Mouse (Mus musculus) spleen, postnatal 4 days (tissue): Measurements from ENCODE around the gene Thpo.

Experiments
- DNase-seq, 2 experiments: peaks; one replicate each; pipeline ENCODE4 v3.0.0; 2022; ENCODE audit warnings: low spot score in 2 of 2

The Thpo gene

GRCm38 (mm10) chr16:20724338-20724748 lies 10.0 kb downstream of the Thpo start:
- peak in 1 of 2 experiments; percentile 67 for DNase-seq

- no peak for DNase-seq
Observed at GRCm38 (mm10) chr16:20723247-20723646, 11.1 kb downstream of the Thpo start.

GRCm38 (mm10) chr16:20722736-20723135 lies 11.6 kb downstream of the Thpo start:
- DNase-seq = no peak

GRCm38 (mm10) chr16:20721808-20722207 lies 12.5 kb downstream of the Thpo start:
- no peak for DNase-seq

GRCm38 (mm10) chr16:20717978-20718670 lies 16.2 kb downstream of the Thpo start:
- no peak for DNase-seq

- DNase-seq = peak; percentile 95 to 98
Observed at GRCm38 (mm10) chr16:20717181-20717977, 16.9 kb downstream of the Thpo start, which contains the start of the genes Polr2h and Clcn2. TSS of gene Polr2h (plus strand) at chr16:20717665. TSS of gene Clcn2 (minus strand) at chr16:20717746.

GRCm38 (mm10) chr16:20716841-20717180 lies 17.5 kb downstream of the Thpo start:
- DNase-seq = no peak

GRCm38 (mm10) chr16:20715976-20716840 lies 18.1 kb downstream of the Thpo start:
- peak; percentile 76 to 87 for DNase-seq

- DNase-seq = no peak
Observed at GRCm38 (mm10) chr16:20715566-20715965, 18.7 kb downstream of the Thpo start.

GRCm38 (mm10) chr16:20715161-20715560 lies 19.1 kb downstream of the Thpo start:
- peak in 1 of 2 experiments; percentile 64 for DNase-seq

GRCm38 (mm10) chr16:20714307-20715080 lies 19.8 kb downstream of the Thpo start:
- peak in 1 of 2 experiments; percentile 60 for DNase-seq

GRCm38 (mm10) chr16:20712889-20713288 lies 21.4 kb downstream of the Thpo start:
- peak in 1 of 2 experiments; percentile 44 for DNase-seq

- peak in 1 of 2 experiments; percentile 58 for DNase-seq
Observed at GRCm38 (mm10) chr16:20712190-20712589, 22.1 kb downstream of the Thpo start.

- peak in 1 of 2 experiments; percentile 33 for DNase-seq
Observed at GRCm38 (mm10) chr16:20710810-20711209, 23.5 kb downstream of the Thpo start.

GRCm38 (mm10) chr16:20710370-20710769 lies 23.9 kb downstream of the Thpo start:
- peak in 1 of 2 experiments; percentile 58 for DNase-seq

- DNase-seq = peak in 1 of 2 experiments; percentile 72
Observed at GRCm38 (mm10) chr16:20708939-20709734, 25.2 kb downstream of the Thpo start.

- peak in 1 of 2 experiments; percentile 57 for DNase-seq
Observed at GRCm38 (mm10) chr16:20708220-20708938, 25.9 kb downstream of the Thpo start.

- DNase-seq = no peak
Observed at GRCm38 (mm10) chr16:20706407-20707055, 27.8 kb downstream of the Thpo start.

GRCm38 (mm10) chr16:20705786-20706185 lies 28.5 kb downstream of the Thpo start:
- no peak for DNase-seq
